Mouse (Mus musculus): ENCODE data around the gene 3110009E18Rik. TPM values are rescaled to one million over a fixed set of nuclear protein-coding genes. Genes with fewer than 3 reads are reported as not detected.

Gene 3110009E18Rik
- 13.2 and 14.5 TPM in 2 replicates for total RNA-seq (2021)
- long read RNA-seq, partial matches to known transcripts: 0 of 4 reads
- long read RNA-seq, other reads (novel, unspliced or antisense): 3 of 4 reads

DNA sequence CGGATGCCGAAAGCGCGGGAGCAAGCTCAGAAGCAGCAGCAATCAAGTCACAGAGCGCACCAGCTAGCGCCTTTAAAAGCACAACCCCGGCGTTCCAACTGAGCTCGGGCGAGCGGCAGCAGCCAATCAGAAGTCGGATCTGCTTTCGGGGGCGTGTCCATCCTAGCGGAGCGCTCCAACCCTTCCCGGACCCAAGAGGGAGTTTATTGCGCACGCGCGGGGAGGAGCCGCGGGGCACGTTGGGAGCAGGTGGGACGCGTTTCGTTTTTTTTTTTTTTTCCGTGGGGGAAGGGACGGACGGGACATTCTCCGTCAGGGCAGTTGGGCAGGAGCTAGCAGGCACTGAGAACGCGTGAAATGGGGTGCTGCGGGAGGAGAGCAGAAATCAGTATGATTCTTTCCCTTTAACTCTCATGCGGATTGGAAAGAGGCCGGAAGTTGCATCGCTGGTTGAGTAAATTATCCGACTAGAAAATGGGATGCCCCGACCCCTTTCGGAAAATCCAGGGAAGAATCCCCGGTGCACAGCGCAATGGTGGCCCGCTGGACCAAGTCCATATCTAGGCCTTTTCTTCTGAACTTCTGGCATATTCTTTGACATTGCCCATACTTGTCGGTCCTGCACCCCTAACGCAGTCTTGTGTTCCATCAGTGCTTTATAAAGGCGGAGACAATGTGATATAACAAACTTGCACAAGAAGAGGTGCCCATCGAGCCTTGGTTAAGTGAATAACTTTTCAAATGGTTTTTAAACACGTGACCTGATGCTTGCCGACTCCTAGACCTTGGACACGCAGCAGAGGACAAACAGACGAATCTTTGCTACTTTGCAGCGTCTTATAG, at the start of gene 3110009E18Rik, which contains the start of gene Dbi:
Gene 3110009E18Rik, plus strand, starts transcription at position 219 of the 843 bp plus-strand sequence.
Gene Dbi, minus strand, starts transcription at position 110 of the 843 bp plus-strand sequence.
- peak; percentile 98 for DNase-seq

GRCm38 (mm10) chr1:120072900-120073299, 48.1 kb upstream of the 3110009E18Rik start:
- peak; percentile 65 for DNase-seq

DNA sequence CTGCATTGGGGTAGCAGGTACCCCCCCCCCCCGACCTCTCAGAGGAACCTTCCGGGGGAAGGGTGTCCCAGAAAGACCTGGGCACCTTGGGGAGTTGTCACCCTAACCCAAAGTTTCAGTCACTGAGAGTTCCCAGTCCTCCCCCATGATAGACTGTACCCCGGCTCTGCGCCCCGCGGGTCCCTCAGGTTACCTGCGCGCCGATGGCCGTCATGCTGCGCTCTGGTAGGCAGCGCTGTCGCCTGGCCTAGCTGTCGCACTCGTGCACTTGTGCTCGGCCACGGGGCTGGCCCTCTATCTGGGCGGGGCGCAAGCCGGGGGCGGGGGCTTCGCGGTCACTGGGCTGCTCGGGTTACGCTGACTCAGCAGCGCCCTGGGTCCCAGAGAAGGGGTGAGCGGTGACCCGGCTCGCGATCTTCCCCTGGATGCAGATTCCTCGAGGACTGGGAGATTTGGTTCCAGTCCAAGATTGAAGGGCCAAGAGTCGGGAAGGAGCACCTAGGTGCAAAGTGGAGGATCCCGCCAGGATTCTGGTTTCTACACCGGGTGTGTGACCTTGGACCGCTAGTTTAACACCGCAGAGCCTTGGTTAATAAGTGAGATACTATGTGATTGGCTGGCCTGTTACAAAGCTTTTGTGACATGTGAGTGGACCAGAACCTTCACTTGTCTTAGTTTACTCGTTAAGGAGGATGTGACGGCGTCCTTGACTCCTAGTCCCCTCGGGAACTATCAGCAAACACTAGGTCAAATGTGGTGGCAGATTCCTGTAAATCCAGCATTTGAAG, 47.3 kb upstream of the 3110009E18Rik start, which contains the start of gene Tmem37:
Gene Tmem37, minus strand, starts transcription at position 556 of the 788 bp plus-strand sequence.
- DNase-seq: peak; percentile 89

GRCm38 (mm10) chr1:120074307-120074702, 46.7 kb upstream of the 3110009E18Rik start:
- no peak for DNase-seq

GRCm38 (mm10) chr1:120074931-120075330, 46.1 kb upstream of the 3110009E18Rik start:
- DNase-seq: no peak

DNA sequence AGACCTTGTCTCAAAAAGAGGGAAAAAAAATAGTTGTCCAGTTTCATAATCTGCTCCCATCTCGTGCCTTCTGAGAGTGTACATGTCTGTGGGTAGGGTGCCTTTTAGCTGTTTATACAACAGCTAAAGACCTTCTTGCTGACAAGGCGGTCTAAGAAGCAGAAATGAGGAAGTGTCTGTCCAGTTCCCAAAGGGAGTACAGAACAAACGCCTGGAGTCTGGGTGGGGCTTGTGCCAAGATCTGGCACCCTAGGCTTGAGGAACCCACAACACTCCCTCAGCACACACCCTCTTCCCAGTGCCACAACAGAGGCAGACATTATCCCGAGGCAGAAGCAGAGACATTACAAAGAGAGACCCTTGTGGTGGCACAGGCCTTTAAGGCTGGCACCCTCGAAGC, 45.5 kb upstream of the 3110009E18Rik start:
- DNase-seq: no peak

DNA sequence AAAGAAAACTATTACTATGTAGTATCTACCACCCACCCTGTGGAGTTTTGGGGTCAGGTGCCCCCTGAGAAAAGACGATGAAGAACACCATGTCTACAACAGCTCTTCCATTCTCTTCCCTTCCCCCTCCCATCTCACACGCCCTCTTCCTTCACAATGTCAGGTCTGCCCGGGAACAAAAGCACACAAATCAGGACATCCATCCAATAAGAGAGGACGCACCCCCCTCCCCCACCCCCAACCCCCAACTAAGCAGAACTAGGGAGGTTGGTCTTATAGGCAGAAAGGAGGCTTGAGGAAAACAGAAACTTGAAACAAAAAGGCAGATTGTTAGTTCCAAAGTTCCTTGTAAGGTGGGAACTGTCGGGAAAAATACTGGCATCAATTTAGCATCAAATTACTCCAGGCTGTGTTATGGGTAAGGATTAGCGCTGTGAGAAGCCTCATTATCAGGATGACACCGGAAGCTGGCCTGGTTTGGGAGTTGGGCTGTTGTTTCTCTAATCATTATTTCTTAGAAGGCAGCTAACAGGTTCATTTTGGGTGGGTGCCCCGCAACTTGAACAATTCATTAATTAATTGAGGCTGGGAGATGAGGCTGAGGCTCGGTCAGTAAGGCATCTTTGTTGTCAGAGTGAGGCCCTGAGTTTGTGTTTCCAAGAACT, 43.1 kb upstream of the 3110009E18Rik start:
- DNase-seq: no peak

- no peak for DNase-seq
Observed at GRCm38 (mm10) chr1:120080632-120081031, 40.4 kb upstream of the 3110009E18Rik start.

DNA sequence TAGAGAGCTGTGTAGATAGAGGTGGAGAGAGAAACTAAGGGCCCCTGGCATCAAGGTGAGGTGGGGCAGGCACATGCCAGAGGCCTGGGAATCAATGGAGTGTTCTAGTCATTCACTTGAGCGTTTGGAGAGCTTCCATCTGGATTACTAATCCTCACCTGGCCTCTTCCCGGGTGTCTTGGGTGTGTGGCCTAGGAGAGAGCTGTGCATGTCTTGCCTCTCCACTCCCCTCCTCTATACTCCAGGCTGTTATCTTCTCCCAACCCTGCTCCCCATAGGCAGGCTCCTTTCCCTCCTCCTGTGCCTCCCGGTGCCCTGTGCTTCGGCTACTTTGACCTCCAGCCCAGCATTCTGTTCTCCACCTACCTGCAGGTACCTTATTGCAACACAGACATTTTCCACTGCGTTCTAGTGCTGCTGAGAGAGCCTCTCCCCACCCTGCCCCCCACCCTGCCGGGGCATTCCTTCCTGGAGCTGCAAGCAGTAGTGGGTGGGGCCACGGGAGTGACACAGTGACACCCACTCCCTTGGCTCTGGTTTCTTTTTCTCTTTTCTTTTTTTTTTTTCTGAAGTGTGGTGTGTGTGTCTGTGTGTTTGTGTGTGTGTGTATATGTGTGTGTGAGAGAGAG, 37.9 kb upstream of the 3110009E18Rik start:
- no peak for DNase-seq

DNA sequence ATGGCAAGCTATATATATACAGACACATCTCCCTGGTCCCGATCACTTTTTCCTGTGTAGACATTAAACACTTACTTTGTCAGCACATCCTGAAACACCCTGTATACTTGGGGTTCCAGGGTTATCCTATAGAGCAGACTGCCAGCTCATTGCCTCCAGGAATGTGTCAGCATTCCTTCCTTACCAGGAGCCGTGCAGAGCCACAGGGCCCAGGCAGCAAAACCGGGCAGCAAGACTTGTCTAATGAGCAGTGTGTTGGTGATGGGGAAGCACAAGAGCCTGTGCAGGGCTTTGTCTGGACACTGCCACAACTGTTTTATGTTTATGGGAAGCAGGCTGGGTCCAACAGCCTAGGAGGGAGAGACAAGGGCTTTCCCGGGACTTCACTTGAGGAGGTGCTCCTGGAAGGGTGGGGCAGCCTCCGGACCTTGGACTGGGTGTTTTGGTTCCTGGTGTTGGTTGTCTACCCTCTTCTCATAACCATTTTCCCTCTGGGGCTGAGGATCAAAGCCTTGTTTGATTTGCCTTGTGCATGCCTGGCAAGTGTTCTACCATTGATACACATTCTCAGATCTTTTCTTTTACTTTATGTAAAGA, 37.0 kb upstream of the 3110009E18Rik start:
- no peak for DNase-seq

DNA sequence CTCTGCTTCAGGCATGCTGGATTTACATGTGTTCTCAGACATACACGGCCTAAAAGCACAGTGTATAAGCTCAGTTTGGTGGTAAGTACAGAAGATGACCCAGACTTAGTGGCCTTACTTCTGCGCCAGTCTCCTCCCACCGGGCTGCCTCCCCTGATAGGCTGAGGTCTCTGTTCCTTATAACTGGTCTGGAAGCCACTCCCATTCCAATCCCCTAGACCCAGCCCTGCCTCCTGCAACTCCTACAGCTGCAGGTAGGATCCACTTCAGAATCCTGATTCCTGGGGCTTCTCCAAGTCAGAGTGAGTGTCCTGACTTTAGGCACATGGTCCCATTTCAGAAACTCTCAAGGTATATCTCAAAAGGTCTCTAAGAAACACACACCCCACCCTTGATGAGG, 35.3 kb upstream of the 3110009E18Rik start:
- DNase-seq: no peak

DNA sequence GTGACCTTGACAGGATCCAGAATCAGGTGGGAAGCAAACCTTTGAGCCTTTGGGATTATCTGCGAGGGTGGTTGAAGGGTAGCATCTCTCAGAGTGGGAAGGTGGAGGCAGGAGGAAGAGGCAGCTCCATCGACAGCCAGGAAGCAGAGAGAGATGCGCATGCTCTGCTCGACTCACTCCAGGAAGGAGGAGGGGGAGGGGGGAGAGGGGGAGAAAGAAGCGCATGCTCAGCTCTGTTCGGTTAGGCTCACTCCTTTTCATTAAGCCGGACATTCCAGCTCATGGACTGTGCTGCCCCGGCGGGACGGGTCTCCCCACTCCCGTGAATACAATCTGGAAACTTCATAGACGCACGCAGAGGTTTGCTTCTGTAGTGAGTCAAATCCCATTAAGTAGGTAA, 34.3 kb upstream of the 3110009E18Rik start:
- no peak for DNase-seq

DNA sequence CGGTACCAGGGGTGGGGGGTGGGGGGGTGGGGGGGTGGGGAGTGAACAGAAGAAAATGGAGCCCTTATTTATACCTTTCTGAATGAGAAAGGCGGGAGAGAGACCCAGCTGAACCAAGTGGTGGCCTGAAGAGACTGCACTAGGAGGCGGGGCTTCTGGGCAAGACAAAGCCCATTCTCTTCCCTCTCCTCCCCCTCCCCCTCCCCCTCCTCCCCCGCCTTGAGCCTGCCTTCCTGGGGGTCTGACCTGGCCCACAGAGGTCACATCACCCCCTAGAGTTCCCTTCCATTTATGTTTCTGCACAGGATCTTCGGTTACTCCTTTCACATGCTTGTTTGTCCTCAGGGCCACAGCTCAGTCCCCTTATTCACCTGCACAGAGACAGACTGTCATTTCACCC, 31.8 kb upstream of the 3110009E18Rik start:
- DNase-seq: no peak

- DNase-seq: no peak
Observed at GRCm38 (mm10) chr1:120090880-120091570, 30.0 kb upstream of the 3110009E18Rik start.

DNA sequence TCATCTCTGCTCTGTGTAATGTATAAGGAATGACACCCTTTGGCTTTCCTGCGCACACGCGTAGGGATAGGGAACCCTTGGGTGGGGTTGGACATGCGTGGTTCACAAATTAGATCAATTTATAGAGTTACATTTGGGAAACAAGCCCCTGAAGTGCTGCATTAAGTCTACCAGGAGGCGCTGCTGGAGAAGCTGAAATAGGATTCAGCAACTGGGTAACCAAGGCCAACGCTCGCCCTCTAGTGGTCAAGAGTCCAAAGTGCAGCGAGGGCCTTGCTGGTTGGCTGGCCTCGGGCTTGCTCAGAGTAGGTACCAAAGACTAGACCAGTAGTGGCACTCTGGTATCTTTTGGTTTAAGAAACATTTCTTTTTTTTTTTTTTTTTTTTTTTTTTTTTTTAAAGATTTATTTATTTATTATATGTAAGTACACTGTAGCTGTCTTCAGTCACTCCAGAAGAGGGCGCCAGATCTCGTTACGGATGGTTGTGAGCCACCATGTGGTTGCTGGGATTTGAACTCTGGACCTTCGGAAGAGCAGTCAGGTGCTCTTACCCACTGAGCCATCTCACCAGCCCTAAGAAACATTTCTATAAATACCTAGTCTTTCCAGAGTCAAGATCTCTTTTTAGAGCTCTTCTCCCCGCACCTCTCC, 27.4 kb upstream of the 3110009E18Rik start:
- DNase-seq: peak; percentile 88

- no peak for DNase-seq
Observed at GRCm38 (mm10) chr1:120094920-120095319, 26.1 kb upstream of the 3110009E18Rik start.

- peak; percentile 72 for DNase-seq
Observed at GRCm38 (mm10) chr1:120098327-120098726, 22.7 kb upstream of the 3110009E18Rik start.

DNA sequence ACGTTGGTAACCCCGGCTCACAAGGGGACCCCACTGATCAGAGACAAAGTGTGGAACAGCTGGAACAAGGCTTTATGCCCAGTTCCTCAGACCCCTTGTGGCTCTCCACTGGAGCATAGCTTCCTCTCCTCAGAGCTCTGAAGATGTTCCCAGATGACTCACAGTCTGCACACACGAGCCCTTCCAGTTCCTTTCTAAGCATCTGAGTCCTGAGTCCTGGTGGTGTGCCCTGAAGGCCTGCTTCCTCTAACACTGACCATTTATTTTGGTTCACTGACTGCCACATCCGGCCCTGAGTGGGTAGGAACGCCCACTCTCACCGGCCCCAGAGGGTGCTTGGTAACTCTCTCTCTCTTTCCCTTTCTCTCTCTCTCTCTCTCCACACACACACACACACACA, 21.5 kb upstream of the 3110009E18Rik start:
- DNase-seq: no peak

- no peak for DNase-seq
Observed at GRCm38 (mm10) chr1:120100456-120101226, 20.3 kb upstream of the 3110009E18Rik start.

Measured in adrenal gland, postnatal 25 days (tissue).